Mouse (Mus musculus) limb, embryonic 12.5 days (tissue): ENCODE data around the gene Mrpl4. TPM values are rescaled to one million over a fixed set of nuclear protein-coding genes. Genes with fewer than 3 reads are reported as not detected.
"Not testable (repeated sequence)": the region's sequence is repeated elsewhere in the genome, so short reads cannot be mapped to it uniquely, and the experiment has no call there.

Experiments used
- ATAC-seq: fragments of 200-750 bp; cut with Nextera tagmentation; 2 replicates; pipeline ENCODE4 v1.8.0; 2017; ENCODE audit warnings: low read depth, moderate TSS enrichment; ENCODE audit not compliant: insufficient number of reproducible peaks, insufficient read depth, low FRiP score, low TSS enrichment
- H3K27ac ChIP-seq: fragments of 300-500 bp; sonication (generic); 2 replicates; pipeline ENCODE4 v1.5.1; 2016; ENCODE audit warnings: mild to moderate bottlenecking, moderate library complexity
- H3K27me3 ChIP-seq: fragments of 300-500 bp; sonication (generic); 2 replicates; pipeline ENCODE4 v1.6.1; 2016; ENCODE audit warnings: mild to moderate bottlenecking, moderate library complexity
- H3K36me3 ChIP-seq: fragments of 300-500 bp; sonication (generic); 2 replicates; pipeline ENCODE4 v1.6.1; 2016; ENCODE audit warnings: mild to moderate bottlenecking, moderate library complexity
- H3K4me1 ChIP-seq: fragments of 300-500 bp; sonication (generic); replicated peaks from 2 replicates; pipeline ENCODE4 v1.6.1; 2016
- H3K4me2 ChIP-seq: fragments of 300-500 bp; sonication (generic); 2 replicates; pipeline ENCODE4 v1.6.1; 2016; ENCODE audit warnings: mild to moderate bottlenecking, moderate library complexity
- H3K4me3 ChIP-seq: fragments of 300-500 bp; sonication (generic); replicated peaks from 2 replicates; pipeline ENCODE4 v1.5.1; 2016; ENCODE audit warnings: mild to moderate bottlenecking
- H3K9ac ChIP-seq: fragments of 300-500 bp; sonication (generic); replicated peaks from 2 replicates; pipeline ENCODE4 v1.6.1; 2016; ENCODE audit warnings: mild to moderate bottlenecking, moderate library complexity
- H3K9me3 ChIP-seq: fragments of 300-500 bp; sonication (generic); 2 replicates; pipeline ENCODE4 v1.6.1; 2016; ENCODE audit warnings: mild to moderate bottlenecking, moderate library complexity
- WGBS: fragments of 180-500 bp; shearing (Covaris S2); methylation state at CpG from one replicate; pipeline ENCODE4 v1.1.7; 2016; 5-methylcytosine and 5-hydroxymethylcytosine counted together
- polyA plus RNA-seq: library from polyadenylated mRNA; unstranded; fragments of >200 nt; fragmentation: Nextera tagmentation; extraction: Ambion mirVana; gene quantifications from 2 replicates; pipeline ENCODE4 v1.2.1, GENCODE M21; 2016

The Mrpl4 gene
- polyA plus RNA-seq, 1 experiment from 2014 or later = 135 TPM

DNA sequence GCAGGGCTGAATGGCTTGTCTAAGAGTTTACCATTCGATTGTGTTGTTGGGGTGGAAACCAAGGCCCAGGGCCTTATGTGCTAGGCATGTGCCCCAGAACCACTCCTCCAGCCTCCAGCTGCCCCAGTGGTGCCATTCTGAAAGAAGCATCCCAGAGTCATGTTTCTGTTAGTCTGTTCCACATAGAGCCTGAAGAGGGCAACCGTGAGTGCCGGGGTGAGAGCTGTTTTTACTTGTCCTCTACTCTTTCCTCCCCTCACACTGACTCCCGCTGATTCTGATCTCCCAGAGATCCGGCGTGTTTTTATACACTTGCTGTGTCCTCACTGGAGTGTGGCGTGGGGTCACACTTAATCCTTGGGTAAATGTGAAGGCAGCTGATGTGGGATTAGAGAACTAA, 5.5 kb downstream of the Mrpl4 start:
- Histone ChIP-seq H3K27ac (no peak overlapping the region), H3K36me3 (peaks cover 54% of the 10 kb centered on the region), H3K27me3 (peaks cover 12% of the 10 kb centered on the region; the same call in 1 of the 2 replicates), H3K9ac (no peak overlapping the region), H3K4me1 (peaks cover 5% of the 10 kb centered on the region; the same call in 1 of the 2 replicates), H3K9me3 (no peaks in the 10 kb centered on the region), H3K4me3 (no peak overlapping the region), H3K4me2 (no peak overlapping the region)
- ATAC-seq = no peak
- WGBS = 82% methylated on average over 7 of the region's 7 CpGs

GRCm38 (mm10) chr9:21010362-21010761, 7.8 kb downstream of the Mrpl4 start:
- Histone ChIP-seq H3K4me3 (no peak overlapping the region), H3K4me1 (peaks cover 4% of the 10 kb centered on the region), H3K36me3 (peaks cover 43% of the 10 kb centered on the region), H3K27ac (no peak overlapping the region), H3K9me3 (no peaks in the 10 kb centered on the region), H3K9ac (no peak overlapping the region), H3K27me3 (peaks cover 29% of the 10 kb centered on the region), H3K4me2 (no peak overlapping the region)
- 67% methylated on average over 2 of the region's 2 CpGs for WGBS
- ATAC-seq = no peak

- H3K27ac ChIP-seq, H3K4me3 ChIP-seq, H3K9ac ChIP-seq, H3K9me3 ChIP-seq, H3K4me2 ChIP-seq, ATAC-seq: not testable (repeated sequence)
- H3K36me3 ChIP-seq = peaks cover 36% of the 10 kb centered on the region
- H3K27me3 ChIP-seq = peaks cover 36% of the 10 kb centered on the region
- H3K4me1 ChIP-seq = peaks cover 11% of the 10 kb centered on the region
- 72% methylated on average over 9 of the region's 9 CpGs for WGBS
Measured at GRCm38 (mm10) chr9:21010939-21011541, 8.5 kb downstream of the Mrpl4 start.

DNA sequence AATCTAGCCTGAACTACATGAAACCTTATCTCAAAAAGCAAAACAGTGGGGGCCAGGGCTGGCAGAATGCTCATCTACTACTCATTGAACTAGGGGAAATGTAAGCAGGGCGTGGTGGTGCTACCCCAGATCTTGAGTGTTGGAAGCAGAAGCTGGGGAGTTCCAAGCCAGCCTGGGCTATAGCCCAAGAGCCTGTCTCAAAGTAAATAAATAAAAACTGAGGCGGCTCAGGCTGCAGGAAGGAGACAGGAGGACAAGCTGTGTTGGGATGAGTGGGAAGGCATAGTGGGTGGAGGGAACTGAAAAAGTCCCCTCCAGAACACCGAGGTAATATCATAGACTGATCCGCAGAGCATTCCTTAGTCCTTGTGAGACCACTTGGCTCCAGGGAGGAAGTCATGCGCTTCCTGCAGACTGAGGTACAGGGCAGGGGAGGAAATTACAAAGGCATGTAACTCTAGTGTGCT, 9.3 kb downstream of the Mrpl4 start:
- no peak overlapping the region for H3K27ac ChIP-seq
- H3K27me3 ChIP-seq = peaks cover 44% of the 10 kb centered on the region
- peaks cover 11% of the 10 kb centered on the region for H3K4me1 ChIP-seq
- no peaks in the 10 kb centered on the region for H3K9me3 ChIP-seq
- no peak for ATAC-seq
- no peak overlapping the region for H3K4me2 ChIP-seq
- 63% methylated on average over 5 of the region's 5 CpGs for WGBS
- H3K9ac ChIP-seq = no peak overlapping the region
- H3K4me3 ChIP-seq = no peak overlapping the region
- peaks cover 29% of the 10 kb centered on the region for H3K36me3 ChIP-seq

DNA sequence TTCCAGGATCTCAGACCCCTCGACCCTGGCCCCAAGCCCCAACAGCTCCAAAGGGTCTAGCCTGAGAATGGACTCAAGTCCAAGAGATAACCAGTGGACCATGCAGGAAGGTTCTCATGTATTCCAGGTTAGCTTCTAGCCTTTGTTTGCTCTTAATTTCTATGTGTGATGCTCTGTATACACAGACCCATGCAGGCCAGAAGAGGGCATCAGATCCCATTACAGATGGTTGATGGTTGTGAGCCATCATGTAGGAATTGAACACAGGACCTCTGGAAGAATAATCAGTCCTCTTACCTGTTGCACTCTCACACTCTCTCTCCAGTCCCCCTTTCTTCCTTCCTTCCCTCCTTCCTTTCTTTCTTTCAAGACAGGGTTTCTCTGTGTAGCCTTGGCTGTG, 9.8 kb downstream of the Mrpl4 start:
- H3K27me3 ChIP-seq = peaks cover 49% of the 10 kb centered on the region

GRCm38 (mm10) chr9:21014691-21015570, 12.4 kb downstream of the Mrpl4 start:
- Histone ChIP-seq H3K36me3 (no peaks in the 10 kb centered on the region), H3K9ac (peak overlapping the region; percentile 42), H3K4me1 (peaks cover 11% of the 10 kb centered on the region), H3K4me3 (peak overlapping the region; percentile 38), H3K27me3 (peaks cover 62% of the 10 kb centered on the region), H3K27ac (0 out of 2 replicates have a peak overlapping the region, but pooled peaks have one; percentile 20), H3K9me3 (no peaks in the 10 kb centered on the region), H3K4me2 (peak overlapping the region; percentile 59)
- ATAC-seq = no peak
- 2% methylated on average over 29 of the region's 29 CpGs for WGBS

More for the DNA sequence above, 9.8 kb downstream of the Mrpl4 start:
- Histone ChIP-seq H3K4me1 (peaks cover 11% of the 10 kb centered on the region), H3K27ac (no peak overlapping the region), H3K36me3 (peaks cover 24% of the 10 kb centered on the region), H3K4me2 (no peak overlapping the region), H3K9me3 (no peaks in the 10 kb centered on the region), H3K9ac (no peak overlapping the region), H3K4me3 (no peak overlapping the region)
- 34% methylated on average over 1 of the region's 1 CpGs for WGBS
- no peak for ATAC-seq

DNA sequence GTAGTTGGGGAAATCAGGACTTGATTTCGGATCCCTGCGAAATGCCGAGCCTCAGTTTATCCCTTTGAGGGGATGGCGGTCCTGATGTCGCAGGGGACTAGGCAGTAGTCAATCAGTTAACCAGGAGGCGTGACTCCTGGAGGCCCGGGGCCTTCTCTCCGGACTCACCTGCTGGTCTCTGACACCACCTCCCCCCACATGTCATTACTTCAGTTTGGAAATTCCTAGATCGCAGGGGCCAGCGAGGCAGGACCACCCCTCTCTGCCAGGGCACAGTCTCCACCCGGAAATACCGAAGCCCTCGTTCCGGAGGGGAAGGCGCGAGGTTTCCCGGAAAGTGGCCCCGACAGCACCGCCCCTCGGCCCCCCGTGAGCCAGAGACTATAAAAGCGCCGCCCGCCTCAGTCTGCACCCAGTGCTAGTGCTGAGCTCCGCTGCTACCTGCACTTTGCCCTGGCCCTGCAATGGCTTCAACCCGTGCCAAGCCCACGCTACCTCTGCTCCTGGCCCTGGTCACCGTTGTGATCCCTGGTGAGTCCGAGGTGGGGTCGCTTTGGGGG, 13.1 kb downstream of the Mrpl4 start, which contains the start of gene Icam1:
Icam1 (plus strand) TSS at position 415 of the 560 bp plus-strand sequence.
- WGBS = under 1% methylated on average over 30 of the region's 30 CpGs
- Histone ChIP-seq H3K4me1 (peaks cover 11% of the 10 kb centered on the region), H3K27me3 (peaks cover 62% of the 10 kb centered on the region), H3K36me3 (no peaks in the 10 kb centered on the region), H3K4me3 (peak within 1 kb of the TSS; percentile 38), H3K9ac (peak within 1 kb of the TSS; percentile 42), H3K27ac (0 out of 2 replicates have a peak within 1 kb of the TSS, but pooled peaks have one; percentile 20), H3K9me3 (no peaks in the 10 kb centered on the region), H3K4me2 (peak within 1 kb of the TSS; percentile 59)
- ATAC-seq = 0 out of 2 replicates have a peak, but pooled peaks have one; percentile 21

DNA sequence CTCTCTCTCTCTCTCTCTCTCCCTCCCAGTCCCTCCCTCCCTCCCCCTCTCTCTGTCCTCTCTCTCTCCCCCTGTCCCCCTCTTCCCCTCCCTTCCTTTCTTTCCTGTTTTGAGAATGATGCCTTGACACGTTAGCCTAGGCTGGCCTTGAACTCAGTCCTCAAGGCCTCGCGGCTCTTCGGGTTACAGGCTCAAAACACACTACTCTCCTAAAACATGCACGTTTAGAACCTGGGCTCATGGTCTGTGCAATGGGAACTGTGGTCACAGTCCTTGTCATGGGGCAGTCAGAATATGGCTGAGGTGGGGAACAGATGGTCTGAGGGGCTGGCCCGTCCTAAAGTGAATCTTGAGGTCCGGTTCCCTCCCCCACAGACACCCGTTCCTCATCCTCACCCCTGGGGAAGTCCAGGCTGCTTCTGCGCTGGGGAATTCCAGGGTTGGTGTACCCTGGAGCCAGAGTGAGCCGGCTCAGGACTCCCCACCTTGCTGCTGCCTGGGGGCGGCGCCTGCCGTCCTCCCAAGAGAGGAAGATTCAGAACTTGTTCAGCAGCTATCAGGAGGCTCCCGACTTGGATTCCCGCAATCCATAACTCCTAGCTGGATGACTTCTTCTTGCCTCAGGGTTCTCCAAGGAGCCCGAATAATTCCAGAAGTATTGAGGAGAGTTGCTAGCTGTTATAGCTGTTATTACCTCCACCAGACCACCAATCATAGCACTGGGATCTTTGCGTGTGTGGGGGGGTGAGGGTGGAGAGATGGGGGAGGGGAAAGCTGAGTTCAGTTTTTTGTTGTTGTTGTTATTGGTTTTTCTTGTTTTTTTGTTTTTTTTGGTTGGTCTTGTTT, 14.0 kb downstream of the Mrpl4 start:
- H3K4me2 ChIP-seq = peak overlapping the region; percentile 59

GRCm38 (mm10) chr9:21017177-21017575, 14.6 kb downstream of the Mrpl4 start:
- 33% methylated on average over 4 of the region's 4 CpGs for WGBS
- Histone ChIP-seq H3K36me3 (no peaks in the 10 kb centered on the region), H3K27ac (no peak overlapping the region), H3K9ac (no peak overlapping the region), H3K4me3 (peak overlapping the region; percentile 38; the same call in 1 of the 2 replicates), H3K9me3 (no peaks in the 10 kb centered on the region), H3K27me3 (peaks cover 55% of the 10 kb centered on the region), H3K4me2 (peak overlapping the region; percentile 59; the same call in 1 of the 2 replicates), H3K4me1 (peaks cover 11% of the 10 kb centered on the region)
- ATAC-seq = no peak

More for the DNA sequence above, 14.0 kb downstream of the Mrpl4 start:
- Histone ChIP-seq H3K27me3 (peaks cover 61% of the 10 kb centered on the region), H3K9ac (no peak overlapping the region), H3K4me1 (peaks cover 11% of the 10 kb centered on the region), H3K36me3 (no peaks in the 10 kb centered on the region), H3K27ac (no peak overlapping the region), H3K9me3 (no peaks in the 10 kb centered on the region), H3K4me3 (peak overlapping the region; percentile 38)
- 6% methylated on average over 17 of the region's 17 CpGs for WGBS
- no peak for ATAC-seq

DNA sequence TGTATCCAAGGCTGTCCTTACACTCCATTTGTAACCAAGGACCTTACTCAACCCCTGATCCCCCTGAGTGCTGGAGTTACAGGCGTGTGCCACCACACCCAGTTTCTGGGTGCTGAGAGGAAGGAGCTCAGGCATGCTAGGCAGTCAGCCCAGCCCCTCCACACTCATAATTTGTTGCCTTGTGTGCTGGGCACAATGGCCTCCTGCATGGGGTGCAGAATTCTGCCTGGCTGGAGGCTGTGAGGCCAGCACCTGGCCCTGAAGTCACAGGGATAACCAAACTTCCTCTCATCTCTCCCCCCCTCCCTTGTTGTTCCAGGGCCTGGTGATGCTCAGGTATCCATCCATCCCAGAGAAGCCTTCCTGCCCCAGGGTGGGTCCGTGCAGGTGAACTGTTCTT, 16.1 kb downstream of the Mrpl4 start:
- Histone ChIP-seq H3K27me3 (peaks cover 51% of the 10 kb centered on the region), H3K4me1 (peaks cover 11% of the 10 kb centered on the region)
- 63% methylated on average over 2 of the region's 2 CpGs for WGBS

More for the DNA sequence above, 16.1 kb downstream of the Mrpl4 start:
- no peaks in the 10 kb centered on the region for H3K36me3 ChIP-seq
- no peak overlapping the region for H3K27ac ChIP-seq
- H3K9me3 ChIP-seq = no peaks in the 10 kb centered on the region
- ATAC-seq = no peak
- H3K4me2 ChIP-seq = no peak overlapping the region
- H3K4me3 ChIP-seq = no peak overlapping the region
- no peak overlapping the region for H3K9ac ChIP-seq
